Mouse (Mus musculus): ENCODE measurements at regions not wholly inside any gene's neighbourhood (a gene's known extent, or its start where the extent isn't known, plus 50 kb on each side); places are given as distances from the start of the nearest gene placed in this dataset.
A peak's percentile ranks its signal among the peaks of the same experiment; 100 is the strongest.

GRCm38 (mm10) chr1:128472022-128472712 is 55.0 kb upstream of the Dars start:
- ATAC-seq (ENCODE audit: low FRiP score, low TSS enrichment): peak; percentile 81
- no peaks in the 10 kb centered on the region for H3K4me1 ChIP-seq (replicated peaks; ENCODE audit: control insufficient read depth, insufficient read depth)
- no peaks in the 10 kb centered on the region for H3K9me3 ChIP-seq (ENCODE audit: control insufficient read depth, low read length)
- peak; percentile 76 for DNase-seq (ENCODE audit: low spot score)
- peak overlapping the region; percentile 15; the same call in 1 of the 2 replicates for H3K4me3 ChIP-seq (ENCODE audit: low read depth, low read length)
- WGBS: 6% methylated on average over 20 of the region's 20 CpGs
- H3K36me3 ChIP-seq (ENCODE audit: control insufficient read depth, insufficient read depth, low read length): no peaks in the 10 kb centered on the region
- no peaks in the 10 kb centered on the region for H3K27me3 ChIP-seq (ENCODE audit: control insufficient read depth, insufficient read depth, low read length)
- TF ChIP-seq EP300 (optimal IDR thresholded peaks at IDR 0.05): no peak
- no peak for TF ChIP-seq CTCF (IDR thresholded peaks at IDR 0.05; ENCODE audit: low read depth)
- 0 out of 2 replicates have a peak overlapping the region, but pooled peaks have one; percentile 23 for H3K9ac ChIP-seq (ENCODE audit: low read length)
- no peak overlapping the region for H3K27ac ChIP-seq (replicated peaks)
- H3K4me2 ChIP-seq (replicated peaks; ENCODE audit: low read depth): peak overlapping the region; percentile 47

GRCm38 (mm10) chr1:128470786-128471185 is 53.6 kb upstream of the Dars start:
- no peak for ATAC-seq (ENCODE audit: low FRiP score, low TSS enrichment)
- Histone ChIP-seq H3K9me3 (ENCODE audit: control insufficient read depth, low read length) (no peaks in the 10 kb centered on the region), H3K4me3 (ENCODE audit: low read depth, low read length) (no peak overlapping the region), H3K36me3 (ENCODE audit: control insufficient read depth, insufficient read depth, low read length) (no peaks in the 10 kb centered on the region), H3K9ac (ENCODE audit: low read length) (no peak overlapping the region), H3K27ac (replicated peaks) (no peak overlapping the region), H3K27me3 (ENCODE audit: control insufficient read depth, insufficient read depth, low read length) (no peaks in the 10 kb centered on the region), H3K4me2 (replicated peaks; ENCODE audit: low read depth) (no peak overlapping the region), H3K4me1 (replicated peaks; ENCODE audit: control insufficient read depth, insufficient read depth) (no peaks in the 10 kb centered on the region)
- no peak for DNase-seq (ENCODE audit: low spot score)
- TF ChIP-seq EP300 (optimal IDR thresholded peaks at IDR 0.05): no peak
- WGBS: 52% methylated on average over 2 of the region's 2 CpGs

GRCm38 (mm10) chr1:128469054-128469453 is 51.9 kb upstream of the Dars start:
- ATAC-seq (ENCODE audit: low FRiP score, low TSS enrichment) (no peak), DNase-seq (ENCODE audit: low spot score) (no peak)
- Histone ChIP-seq H3K9ac (ENCODE audit: low read length) (no peak overlapping the region), H3K4me3 (ENCODE audit: low read depth, low read length) (no peak overlapping the region), H3K4me2 (replicated peaks; ENCODE audit: low read depth) (no peak overlapping the region), H3K27ac (replicated peaks) (no peak overlapping the region), H3K4me1 (replicated peaks; ENCODE audit: control insufficient read depth, insufficient read depth) (no peaks in the 10 kb centered on the region), H3K27me3 (ENCODE audit: control insufficient read depth, insufficient read depth, low read length) (no peaks in the 10 kb centered on the region), H3K9me3 (ENCODE audit: control insufficient read depth, low read length) (no peaks in the 10 kb centered on the region), H3K36me3 (ENCODE audit: control insufficient read depth, insufficient read depth, low read length) (no peaks in the 10 kb centered on the region)
- TF ChIP-seq CTCF (IDR thresholded peaks at IDR 0.05; ENCODE audit: low read depth) (no peak), EP300 (optimal IDR thresholded peaks at IDR 0.05) (no peak)
- 88% methylated on average over 7 of the region's 7 CpGs for WGBS
